Mouse (Mus musculus): ENCODE data around the gene Aldoc.

GRCm38 (mm10) chr11:78372166-78372565, 49.4 kb downstream of the Aldoc start:
- TF ChIP-seq CTCF (IDR thresholded peaks at IDR 0.05; ENCODE audit: low read depth) (no peak), EP300 (IDR thresholded peaks at IDR 0.05; ENCODE audit: low read depth) (no peak)

Data from heart, postnatal 0 days (tissue).